Mouse (Mus musculus): ENCODE measurements around the gene Gm10447. TPM values are rescaled to one million over a fixed set of nuclear protein-coding genes. Genes with fewer than 3 reads are reported as not detected.

Gm10447 gene
- polyA plus RNA-seq, 1 experiment from 2014 or later = not detected

DNA sequence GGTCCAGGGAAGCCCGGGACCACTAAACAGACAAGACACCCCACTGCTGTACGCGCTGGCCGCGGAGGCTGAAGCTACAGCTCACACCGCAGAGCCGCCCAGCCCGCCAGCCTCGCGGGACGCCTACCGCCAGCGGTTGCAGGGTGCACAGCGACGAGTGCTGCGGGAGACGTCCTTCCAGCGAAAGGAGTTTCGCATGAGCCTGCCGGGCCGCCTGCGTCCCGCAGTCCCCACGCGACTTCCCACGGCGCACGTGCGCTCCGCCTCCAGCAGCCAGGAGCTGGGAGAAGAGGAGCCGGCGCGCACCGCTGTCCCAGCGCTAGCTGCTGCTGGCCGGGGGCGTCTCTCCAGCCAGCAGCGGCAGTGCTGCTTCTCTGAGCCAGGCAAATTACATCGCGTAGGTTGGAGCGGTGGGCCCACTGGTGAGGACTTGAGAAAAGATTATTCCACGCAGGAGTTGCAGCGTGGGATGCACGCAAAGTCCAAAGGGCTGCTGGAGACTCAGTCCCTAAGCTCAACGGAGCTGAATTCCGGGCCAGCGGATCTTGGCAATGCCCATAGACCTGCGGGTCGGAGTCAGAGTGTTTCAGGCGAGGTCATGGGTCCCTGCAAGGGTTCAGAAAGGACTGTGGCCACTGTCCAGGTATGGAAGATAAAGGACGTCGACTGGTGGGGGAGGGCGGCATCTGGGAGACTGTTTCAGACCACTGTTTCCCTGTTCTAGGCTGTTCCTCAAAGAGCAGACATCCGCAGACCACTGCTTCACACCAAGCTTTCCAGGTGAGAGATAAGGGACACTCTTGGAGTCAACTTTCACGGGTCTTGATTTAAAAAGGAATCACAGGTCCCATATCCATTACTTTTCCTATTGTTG lies 6.9 kb upstream of the Gm10447 start:
- ATAC-seq = no peak
- ChIA-PET POLR2A (no interaction called here), CTCF (no interaction called here)
- no peak for DNase-seq (ENCODE audit: low read depth, low spot score)
- peaks cover 6% of the 10 kb centered on the region for H3K27me3 ChIP-seq
- TF ChIP-seq CTCF (IDR thresholded peaks at IDR 0.05) = no peak
- in situ Hi-C loops (cut with MboI; ENCODE audit: low pct_unique_long_range_greater_than_20kb) = loop anchor here (25.0 kb wide), 1 partner anchor 424 kb away; the partner anchor contains the start of gene Slc22a5

DNA sequence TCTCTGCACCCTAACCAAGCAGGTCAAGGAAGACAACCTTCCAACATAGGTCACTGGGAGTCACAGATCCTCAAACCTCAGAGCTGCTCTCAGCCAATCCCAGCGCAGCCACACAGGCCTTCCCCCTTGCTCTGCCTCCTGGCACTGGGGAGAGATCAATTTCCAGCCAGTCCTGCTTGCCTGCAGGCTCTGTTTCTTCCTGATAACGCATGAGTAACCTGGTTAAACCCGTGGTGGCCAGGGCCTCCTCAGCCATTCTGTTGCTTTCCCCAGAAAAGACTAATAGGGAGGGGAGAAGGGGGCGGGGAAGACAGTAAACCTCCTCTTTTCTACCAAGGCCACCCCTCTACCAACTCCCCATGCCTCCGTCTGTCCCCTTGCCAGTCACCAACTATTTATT lies 4.8 kb upstream of the Gm10447 start:
- ChIA-PET POLR2A (interaction anchor here (0.7 to 1.0 kb wide), 3 partner anchors 16 to 163 kb away, joined by 3 read pairs; no protein-coding TSS in a partner anchor), CTCF (interaction anchor here (1.0 kb wide), 1 partner anchor 8 kb away, joined by 4 read pairs; the partner anchor contains the start of gene Gm9837)
- ATAC-seq (peak; percentile 73), DNase-seq (ENCODE audit: low read depth, low spot score) (no peak)
- in situ Hi-C loops (cut with MboI; ENCODE audit: low pct_unique_long_range_greater_than_20kb) = loop anchor here (25.0 kb wide), 1 partner anchor 426 kb away; the partner anchor contains the start of gene Slc22a5
- peaks cover 2% of the 10 kb centered on the region for H3K27me3 ChIP-seq
- TF ChIP-seq CTCF (IDR thresholded peaks at IDR 0.05) = no peak

DNA sequence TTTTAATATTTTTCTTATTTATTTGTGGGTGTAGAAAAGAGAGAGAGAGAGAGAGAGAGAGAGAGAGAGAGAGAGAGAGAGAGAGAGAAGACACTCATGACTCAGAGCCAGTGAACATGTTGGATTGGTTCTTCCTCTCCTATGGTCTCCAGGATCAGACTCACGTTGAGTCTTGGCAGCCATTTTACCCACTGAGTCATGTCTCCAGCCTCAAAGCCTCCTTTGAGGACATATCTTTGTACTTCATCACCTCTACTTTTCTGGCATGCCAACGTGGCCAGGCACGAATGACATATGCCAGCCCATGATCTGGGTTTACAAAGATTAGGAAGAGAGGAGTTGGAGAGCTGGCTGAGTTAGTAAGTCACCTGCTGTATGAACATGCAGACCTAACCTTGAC lies 3.3 kb upstream of the Gm10447 start:
- no peak for DNase-seq (ENCODE audit: low read depth, low spot score)
- ChIA-PET POLR2A (interaction anchor here (0.7 kb wide), 1 partner anchor 111 kb away, joined by 5 read pairs; no protein-coding TSS in a partner anchor), CTCF (no interaction called here)
- no peaks in the 10 kb centered on the region for H3K27me3 ChIP-seq
- in situ Hi-C loops (cut with MboI; ENCODE audit: low pct_unique_long_range_greater_than_20kb) = loop anchor here (25.0 kb wide), 1 partner anchor 427 kb away; the partner anchor contains the start of gene Slc22a5
- ATAC-seq = no peak
- no peak for TF ChIP-seq CTCF (IDR thresholded peaks at IDR 0.05)

GRCm38 (mm10) chr11:53458996-53459395 lies 2.1 kb upstream of the Gm10447 start:
- ChIA-PET CTCF (no interaction called here), POLR2A (no interaction called here)
- in situ Hi-C loops (cut with MboI; ENCODE audit: low pct_unique_long_range_greater_than_20kb) = loop anchor here (25.0 kb wide), 1 partner anchor 428 kb away; the partner anchor contains the start of gene Slc22a5
- no peak for TF ChIP-seq CTCF (IDR thresholded peaks at IDR 0.05)
- no peak for ATAC-seq
- no peaks in the 10 kb centered on the region for H3K27me3 ChIP-seq
- DNase-seq (ENCODE audit: low read depth, low spot score) = no peak

DNA sequence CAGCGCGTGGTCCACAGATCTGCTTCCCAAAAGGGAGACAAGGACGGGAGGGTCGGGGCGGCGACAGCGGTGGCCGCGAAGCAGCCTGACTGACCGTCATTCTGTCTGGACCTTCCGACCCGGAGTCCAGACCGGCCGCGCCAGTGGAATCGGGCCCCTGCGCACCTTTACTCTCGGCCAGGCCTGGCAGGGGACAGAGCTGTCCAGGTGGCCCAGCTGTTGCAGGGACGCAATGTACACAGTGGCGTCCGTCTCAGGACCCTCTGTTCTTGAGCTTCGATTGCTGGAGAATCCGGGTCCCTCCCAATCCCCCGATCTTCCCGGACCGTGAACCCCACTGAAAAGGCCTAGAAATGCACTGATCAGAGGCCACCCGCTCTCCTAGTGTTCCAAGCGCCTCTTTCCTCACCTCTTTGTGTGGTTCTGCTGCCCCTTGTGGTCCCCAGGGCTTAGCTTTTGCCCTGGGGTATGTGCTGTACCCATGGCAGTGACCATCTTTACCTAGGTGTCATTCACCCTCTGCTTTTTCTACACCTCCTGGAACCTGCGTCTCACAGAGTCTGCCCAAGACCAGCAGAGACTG lies 553 bp upstream of the Gm10447 start:
- TF ChIP-seq CTCF (IDR thresholded peaks at IDR 0.05) = no peak

GRCm38 (mm10) chr11:53453031-53453430 lies 3.9 kb downstream of the Gm10447 start:
- CTCF ChIA-PET = interaction anchor here (1.3 kb wide), 1 partner anchor 21 kb away, joined by 3 read pairs; no protein-coding TSS in a partner anchor
- in situ Hi-C loops (cut with MboI; ENCODE audit: low pct_unique_long_range_greater_than_20kb) = loop anchor here (25.0 kb wide), 1 partner anchor 434 kb away; the partner anchor contains the start of gene Slc22a5
- H3K27me3 ChIP-seq = no peaks in the 10 kb centered on the region
- ATAC-seq (no peak), DNase-seq (ENCODE audit: low read depth, low spot score) (no peak)
- POLR2A ChIA-PET = no interaction called here
- TF ChIP-seq CTCF (IDR thresholded peaks at IDR 0.05) = no peak

More for the DNA sequence above, 553 bp upstream of the Gm10447 start:
- in situ Hi-C loops (cut with MboI; ENCODE audit: low pct_unique_long_range_greater_than_20kb) = loop anchor here (25.0 kb wide), 1 partner anchor 430 kb away; the partner anchor contains the start of gene Slc22a5
- POLR2A ChIA-PET = no interaction called here
- ATAC-seq = no peak
- no peaks in the 10 kb centered on the region for H3K27me3 ChIP-seq
- DNase-seq (ENCODE audit: low read depth, low spot score) = no peak
- CTCF ChIA-PET = interaction anchor here (1.2 to 2.0 kb wide), 2 partner anchors 9 to 16 kb away, joined by 5 read pairs; no protein-coding TSS in a partner anchor

DNA sequence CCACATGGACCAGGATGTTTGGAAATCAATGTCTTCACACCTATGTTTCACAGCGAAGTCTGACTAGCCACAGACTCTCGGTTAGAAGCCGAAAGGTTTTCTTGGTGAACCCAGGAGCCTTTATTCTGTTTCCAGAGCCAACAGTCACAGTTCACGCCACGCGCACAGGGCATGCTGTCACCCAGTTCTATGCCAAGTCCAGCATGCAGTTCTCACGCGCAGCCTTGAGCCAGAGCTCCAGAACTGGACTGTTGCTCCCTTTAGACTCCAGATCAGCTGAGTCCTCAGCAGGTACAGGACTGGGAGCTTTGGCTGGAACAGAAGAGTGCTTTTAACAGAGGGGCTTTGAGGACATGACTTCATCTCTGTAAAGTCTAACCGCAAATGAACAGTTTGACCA lies 4.5 kb downstream of the Gm10447 start:
- ChIA-PET CTCF (no interaction called here), POLR2A (no interaction called here)
- in situ Hi-C loops (cut with MboI; ENCODE audit: low pct_unique_long_range_greater_than_20kb) = loop anchor here (25.0 kb wide), 1 partner anchor 435 kb away; the partner anchor contains the start of gene Slc22a5
- no peak for TF ChIP-seq CTCF (IDR thresholded peaks at IDR 0.05)
- ATAC-seq (no peak), DNase-seq (ENCODE audit: low read depth, low spot score) (no peak)
- no peaks in the 10 kb centered on the region for H3K27me3 ChIP-seq

- ATAC-seq = no peak
- POLR2A ChIA-PET = no interaction called here
These were observed 5.5 kb downstream of the Gm10447 start for GRCm38 (mm10) chr11:53451361-53451760.

DNA sequence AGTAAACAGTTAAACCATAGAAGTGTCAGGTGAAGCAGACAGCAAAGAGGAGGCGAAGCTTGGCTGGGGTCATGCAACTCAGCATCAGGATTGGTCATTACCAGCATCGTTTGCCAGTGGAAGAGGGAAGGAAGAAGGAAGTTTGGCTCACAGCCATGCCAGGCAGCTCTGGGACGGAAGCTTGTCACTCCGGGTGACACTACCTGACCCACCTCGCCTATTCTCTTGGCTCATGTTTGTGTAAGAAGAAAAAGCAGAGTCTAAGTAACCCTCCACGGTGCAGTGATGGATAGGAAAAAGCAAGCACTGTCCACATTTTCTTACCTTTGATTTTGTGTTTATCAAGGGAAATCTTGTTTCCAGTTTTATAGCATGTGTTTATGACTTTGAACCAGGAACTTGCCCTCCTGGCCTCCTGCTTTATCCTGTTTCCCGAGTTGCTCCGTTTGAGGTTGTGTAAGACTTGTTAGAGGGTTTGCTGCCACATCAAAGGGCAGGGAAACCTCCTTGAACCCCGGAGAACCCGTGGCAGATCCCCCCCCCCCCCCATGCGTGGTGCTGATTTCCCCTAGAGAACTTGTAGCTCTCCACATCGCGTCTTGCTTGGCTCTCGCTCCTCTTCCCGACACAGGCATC lies 6.7 kb downstream of the Gm10447 start:
- no peak for TF ChIP-seq CTCF (IDR thresholded peaks at IDR 0.05)
- H3K27me3 ChIP-seq = no peaks in the 10 kb centered on the region
- in situ Hi-C loops (cut with MboI; ENCODE audit: low pct_unique_long_range_greater_than_20kb) = loop anchor here (25.0 kb wide), 1 partner anchor 437 kb away; the partner anchor contains the start of gene Slc22a5
- ChIA-PET CTCF (no interaction called here), POLR2A (no interaction called here)
- no peak for DNase-seq (ENCODE audit: low read depth, low spot score)
- no peak for ATAC-seq

More at GRCm38 (mm10) chr11:53451361-53451760, 5.5 kb downstream of the Gm10447 start:
- TF ChIP-seq CTCF (IDR thresholded peaks at IDR 0.05) = no peak
- CTCF ChIA-PET = no interaction called here
- in situ Hi-C loops (cut with MboI; ENCODE audit: low pct_unique_long_range_greater_than_20kb) = loop anchor here (25.0 kb wide), 1 partner anchor 436 kb away; the partner anchor contains the start of gene Slc22a5
- no peak for DNase-seq (ENCODE audit: low read depth, low spot score)
- no peaks in the 10 kb centered on the region for H3K27me3 ChIP-seq

DNA sequence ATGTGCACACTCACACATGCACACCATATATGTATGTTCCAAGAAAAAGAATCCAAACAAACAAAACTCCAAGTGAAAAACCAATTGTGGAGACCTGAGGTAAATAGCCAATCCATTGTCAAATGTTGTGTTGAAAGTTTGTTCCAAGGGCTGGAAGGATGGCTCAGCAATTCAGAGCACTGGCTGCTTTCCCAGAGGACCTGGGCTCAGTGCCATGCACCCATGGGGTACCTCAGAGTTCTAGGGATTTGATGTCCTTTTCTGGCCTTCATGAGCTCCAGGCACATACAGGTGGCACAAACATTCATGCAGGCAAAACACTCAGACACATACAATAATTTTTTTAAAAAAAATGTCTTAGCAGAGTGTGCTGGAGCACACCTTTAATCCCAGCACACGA lies 8.4 kb downstream of the Gm10447 start:
- ChIA-PET POLR2A (no interaction called here), CTCF (no interaction called here)
- no peak for DNase-seq (ENCODE audit: low read depth, low spot score)
- TF ChIP-seq CTCF (IDR thresholded peaks at IDR 0.05) = no peak
- ATAC-seq = no peak
- in situ Hi-C loops (cut with MboI; ENCODE audit: low pct_unique_long_range_greater_than_20kb) = no loop called here
- H3K27me3 ChIP-seq = no peaks in the 10 kb centered on the region
